Mouse (Mus musculus) small intestine, adult 2 months (tissue): ENCODE measurements around the gene Aen.

Experiments used
- CTCF ChIP-seq: fragments of 200-500 bp; IDR thresholded peaks from 2 replicates; pipeline ENCODE4 v1.5.1; 2012; ENCODE audit warnings: low read depth, mild to moderate bottlenecking, control low read depth, inconsistent platforms, low read length, moderate library complexity, mixed read lengths; ENCODE audit not compliant: insufficient replicate concordance, insufficient read length; ENCODE audit errors: extremely low read depth
- POLR2A ChIP-seq: fragments of 200-500 bp; IDR thresholded peaks from 2 replicates; pipeline ENCODE4 v1.6.1; 2012; ENCODE audit warnings: low read depth, mild to moderate bottlenecking, control low read depth, inconsistent platforms, low read length, moderate library complexity

- TF ChIP-seq CTCF (no peak), POLR2A (no peak)
Measured at GRCm38 (mm10) chr7:78926156-78926555, 30.5 kb downstream of the Aen start.
